Mouse (Mus musculus) intestine, postnatal 0 days (tissue): ENCODE measurements around the gene Qser1. TPM values are rescaled to one million over a fixed set of nuclear protein-coding genes. Genes with fewer than 3 reads are reported as not detected.

ENCODE experiments used
- ATAC-seq: fragments of 200-750 bp; cut with Nextera tagmentation; 2 replicates; pipeline ENCODE4 v1.8.0; 2017; ENCODE audit warnings: mild to moderate bottlenecking, moderate TSS enrichment, moderate library complexity
- H3K27ac ChIP-seq: fragments of 300-500 bp; sonication (generic); 2 replicates; pipeline ENCODE4 v1.5.1; 2014; ENCODE audit warnings: mild to moderate bottlenecking, low read depth, low read length, moderate library complexity
- H3K27me3 ChIP-seq: fragments of 300-500 bp; sonication (generic); replicated peaks from 2 replicates; pipeline ENCODE4 v1.6.1; 2014; ENCODE audit warnings: low read length, mixed read lengths; ENCODE audit not compliant: control insufficient read depth, insufficient read depth
- H3K36me3 ChIP-seq: fragments of 300-500 bp; sonication (generic); 2 replicates; pipeline ENCODE4 v1.6.1; 2014; ENCODE audit warnings: mild to moderate bottlenecking, moderate library complexity; ENCODE audit not compliant: control insufficient read depth, insufficient read depth
- H3K4me1 ChIP-seq: fragments of 300-500 bp; sonication (generic); replicated peaks from 2 replicates; pipeline ENCODE4 v1.6.1; 2014; ENCODE audit warnings: antibody characterized with exemption, low read length, mixed read lengths; ENCODE audit not compliant: control insufficient read depth, insufficient read depth
- H3K4me2 ChIP-seq: fragments of 300-500 bp; sonication (generic); replicated peaks from 2 replicates; pipeline ENCODE4 v1.6.1; 2014; ENCODE audit warnings: low read depth, mild to moderate bottlenecking, moderate library complexity
- H3K4me3 ChIP-seq: fragments of 300-500 bp; sonication (generic); 2 replicates; pipeline ENCODE4 v1.5.1; 2014; ENCODE audit warnings: low read depth, low read length
- H3K9ac ChIP-seq: fragments of 300-500 bp; sonication (generic); 2 replicates; pipeline ENCODE4 v1.6.1; 2014; ENCODE audit warnings: mild to moderate bottlenecking, low read depth, low read length
- H3K9me3 ChIP-seq: fragments of 300-500 bp; sonication (generic); 2 replicates; pipeline ENCODE4 v1.6.1; 2016; ENCODE audit warnings: mixed run types; ENCODE audit not compliant: control insufficient read depth
- CTCF ChIP-seq: sonication (generic); IDR thresholded peaks from 2 replicates; pipeline ENCODE4 v1.5.1; 2016; ENCODE audit warnings: low read depth, mild to moderate bottlenecking, control low read depth, antibody characterized with exemption, moderate library complexity
- WGBS: fragments of 180-500 bp; shearing (Covaris S2); extraction: QIAGEN DNeasy Blood & Tissue Kit; methylation state at CpG from one replicate; pipeline ENCODE4 v1.1.7; 2014; 5-methylcytosine and 5-hydroxymethylcytosine counted together
- polyA plus RNA-seq: library from polyadenylated mRNA; unstranded; fragments of >200 nt; fragmentation: Nextera tagmentation; extraction: Ambion mirVana; gene quantifications from 2 replicates; pipeline ENCODE4 v1.2.1, GENCODE M21; 2015

The Qser1 gene
- polyA plus RNA-seq, 1 experiment from 2014 or later, result 2.7 TPM

GRCm38 (mm10) chr2:104750611-104751010 lies 65.9 kb downstream of the Qser1 start:
- no peak for ATAC-seq
- Histone ChIP-seq H3K4me2 (no peak overlapping the region), H3K36me3 (no peaks in the 10 kb centered on the region), H3K4me3 (no peak overlapping the region), H3K9ac (no peak overlapping the region), H3K27ac (no peak overlapping the region), H3K9me3 (no peaks in the 10 kb centered on the region), H3K27me3 (no peaks in the 10 kb centered on the region), H3K4me1 (no peaks in the 10 kb centered on the region)
- 67% methylated on average over 3 of the region's 3 CpGs for WGBS
- TF ChIP-seq CTCF, result peak; percentile 77

- TF ChIP-seq CTCF, result no peak
Measured at GRCm38 (mm10) chr2:104748652-104749183, 67.8 kb downstream of the Qser1 start.

GRCm38 (mm10) chr2:104746251-104746650 lies 70.3 kb downstream of the Qser1 start:
- no peak overlapping the region for H3K27ac ChIP-seq
- H3K9me3 ChIP-seq, result no peaks in the 10 kb centered on the region
- no peak overlapping the region for H3K9ac ChIP-seq
- no peaks in the 10 kb centered on the region for H3K36me3 ChIP-seq
- H3K4me2 ChIP-seq, result no peak overlapping the region
- ATAC-seq, result no peak
- no peak overlapping the region for H3K4me3 ChIP-seq
- no peak for TF ChIP-seq CTCF
- H3K27me3 ChIP-seq, result no peaks in the 10 kb centered on the region
- WGBS, result 54% methylated on average over 8 of the region's 8 CpGs
- H3K4me1 ChIP-seq, result no peaks in the 10 kb centered on the region

More at GRCm38 (mm10) chr2:104748652-104749183, 67.8 kb downstream of the Qser1 start:
- no peaks in the 10 kb centered on the region for H3K27me3 ChIP-seq
- no peaks in the 10 kb centered on the region for H3K4me1 ChIP-seq
- H3K4me3 ChIP-seq, result no peak overlapping the region
- H3K36me3 ChIP-seq, result no peaks in the 10 kb centered on the region
- peak overlapping the region; percentile 76 for H3K27ac ChIP-seq
- no peaks in the 10 kb centered on the region for H3K9me3 ChIP-seq
- H3K9ac ChIP-seq, result no peak overlapping the region
- H3K4me2 ChIP-seq, result no peak overlapping the region
- 38% methylated on average over 5 of the region's 5 CpGs for WGBS
- ATAC-seq, result peak; percentile 84

- peak; percentile 20; the same call in 1 of the 2 replicates for ATAC-seq
- Histone ChIP-seq H3K9ac (no peak overlapping the region), H3K4me1 (peaks cover 4% of the 10 kb centered on the region; the same call in 1 of the 2 replicates), H3K4me2 (no peak overlapping the region), H3K27me3 (no peaks in the 10 kb centered on the region), H3K9me3 (no peaks in the 10 kb centered on the region), H3K36me3 (no peaks in the 10 kb centered on the region), H3K27ac (no peak overlapping the region), H3K4me3 (no peak overlapping the region)
- TF ChIP-seq CTCF, result peak; percentile 53
- 40% methylated on average over 5 of the region's 5 CpGs for WGBS
Measured at GRCm38 (mm10) chr2:104743971-104744370, 72.6 kb downstream of the Qser1 start.

GRCm38 (mm10) chr2:104743160-104743559 lies 73.4 kb downstream of the Qser1 start:
- Histone ChIP-seq H3K9ac (peak overlapping the region; percentile 94), H3K4me3 (peak overlapping the region; percentile 86), H3K36me3 (no peaks in the 10 kb centered on the region), H3K4me2 (peak overlapping the region; percentile 83), H3K4me1 (peaks cover 4% of the 10 kb centered on the region; the same call in 1 of the 2 replicates), H3K9me3 (no peaks in the 10 kb centered on the region), H3K27ac (peak overlapping the region; percentile 99), H3K27me3 (no peaks in the 10 kb centered on the region)
- TF ChIP-seq CTCF, result no peak
- peak; percentile 73 for ATAC-seq
- 9% methylated on average over 7 of the region's 7 CpGs for WGBS

GRCm38 (mm10) chr2:104742741-104743064 lies 73.9 kb downstream of the Qser1 start, which contains the start of gene Depdc7:
Depdc7 (minus strand) TSS chr2:104742878.
- H3K27ac ChIP-seq, result peak within 1 kb of the TSS; percentile 99
- peak within 1 kb of the TSS; percentile 86 for H3K4me3 ChIP-seq
- H3K27me3 ChIP-seq, result no peaks in the 10 kb centered on the region
- peak within 1 kb of the TSS; percentile 94 for H3K9ac ChIP-seq
- TF ChIP-seq CTCF, result no peak
- H3K4me2 ChIP-seq, result peak within 1 kb of the TSS; percentile 83
- H3K4me1 ChIP-seq, result peaks cover 4% of the 10 kb centered on the region; the same call in 1 of the 2 replicates
- ATAC-seq, result peak; percentile 88
- H3K36me3 ChIP-seq, result no peaks in the 10 kb centered on the region
- no peaks in the 10 kb centered on the region for H3K9me3 ChIP-seq
- WGBS, result under 1% methylated on average over 31 of the region's 31 CpGs
